Mouse (Mus musculus): ENCODE measurements around the gene Cdyl.

DNA sequence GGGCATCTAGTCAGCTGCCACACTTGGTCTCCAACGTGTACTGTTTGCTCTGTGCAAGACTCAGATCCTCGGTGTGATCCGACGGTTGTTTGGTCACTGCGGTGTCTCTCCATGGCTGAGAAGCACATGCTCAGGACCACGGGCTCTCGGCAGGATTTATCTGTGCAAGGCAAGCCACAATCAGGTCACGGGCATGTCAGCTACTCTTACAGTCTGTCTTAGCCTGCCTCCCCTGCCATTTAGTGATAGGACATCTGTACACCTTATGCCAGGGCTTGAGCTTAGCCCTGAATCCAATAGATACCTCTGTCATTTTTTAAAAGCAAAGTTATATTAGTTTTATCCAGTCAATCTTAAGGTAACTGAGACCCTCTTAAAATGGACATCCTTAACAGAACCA, 211.0 kb downstream of the Cdyl start:
- no peak for TF ChIP-seq POLR2A (IDR thresholded peaks at IDR 0.05; ENCODE audit: low read depth, low read length)
- no peak for TF ChIP-seq CTCF (IDR thresholded peaks at IDR 0.05; ENCODE audit: extremely low read depth, insufficient read length, insufficient replicate concordance, low read depth, low read length)
